Mouse (Mus musculus): ENCODE results near the gene Elf1. TPM values are rescaled to one million over a fixed set of nuclear protein-coding genes. Genes with fewer than 3 reads are reported as not detected.

Gene Elf1
- polyA plus RNA-seq, 1 experiment from 2014 or later, result 18.5 TPM

DNA sequence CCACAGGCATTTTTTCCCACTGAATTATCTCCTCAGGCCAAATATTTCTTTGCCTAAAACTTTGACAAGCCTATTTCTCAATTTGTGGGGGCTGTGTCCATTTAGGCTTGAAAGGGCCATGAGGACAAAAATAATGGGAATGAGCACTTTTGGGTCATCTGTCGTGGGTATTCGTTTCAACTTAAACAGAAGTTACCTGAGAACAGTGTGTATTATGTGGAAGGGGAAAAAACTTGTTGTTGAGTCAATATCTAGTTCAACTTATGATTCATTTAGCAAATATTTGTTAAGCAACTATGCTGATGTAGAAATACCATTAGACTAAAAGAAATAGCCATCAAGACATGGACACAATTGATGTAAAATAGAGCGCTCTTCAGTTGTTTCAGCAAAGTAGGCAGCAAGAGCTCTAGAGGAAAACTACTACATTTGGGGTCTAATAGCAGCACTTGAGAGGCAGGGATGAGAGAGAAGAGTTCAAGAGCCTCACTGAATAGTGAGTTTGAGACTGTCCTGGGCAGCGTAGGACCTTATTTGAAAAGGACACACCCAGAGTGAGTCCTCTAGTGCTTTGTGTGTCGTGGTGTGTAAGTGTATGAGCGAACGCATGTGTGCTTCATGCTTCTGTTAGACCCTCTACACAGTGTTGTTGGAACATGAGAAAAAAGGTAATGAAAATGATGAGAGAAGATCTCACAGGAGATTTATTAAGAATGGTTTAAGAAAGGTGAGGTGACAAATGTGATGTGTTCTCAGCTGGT is 23.4 kb downstream of the Elf1 start:
- H3K9ac ChIP-seq (ENCODE audit: low read depth, low read length), result no peak overlapping the region
- H3K27ac ChIP-seq (ENCODE audit: low read depth, low read length), result no peak overlapping the region
- no peaks in the 10 kb centered on the region for H3K4me1 ChIP-seq (ENCODE audit: control insufficient read depth, insufficient read depth, low read length)
- no peak overlapping the region for H3K4me2 ChIP-seq (replicated peaks; ENCODE audit: low read depth, low read length)
- H3K9me3 ChIP-seq (ENCODE audit: control insufficient read depth, low read length), result no peaks in the 10 kb centered on the region; the same call in 1 of the 2 replicates
- WGBS, result 90% methylated on average over 7 of the region's 7 CpGs
- no peaks in the 10 kb centered on the region for H3K27me3 ChIP-seq (ENCODE audit: control insufficient read depth, insufficient read depth, low read length)
- no peak for ATAC-seq (ENCODE audit: low FRiP score, low TSS enrichment)
- no peak overlapping the region for H3K4me3 ChIP-seq (ENCODE audit: low read length)
- no peaks in the 10 kb centered on the region for H3K36me3 ChIP-seq (ENCODE audit: control insufficient read depth, insufficient read depth, low read length)

DNA sequence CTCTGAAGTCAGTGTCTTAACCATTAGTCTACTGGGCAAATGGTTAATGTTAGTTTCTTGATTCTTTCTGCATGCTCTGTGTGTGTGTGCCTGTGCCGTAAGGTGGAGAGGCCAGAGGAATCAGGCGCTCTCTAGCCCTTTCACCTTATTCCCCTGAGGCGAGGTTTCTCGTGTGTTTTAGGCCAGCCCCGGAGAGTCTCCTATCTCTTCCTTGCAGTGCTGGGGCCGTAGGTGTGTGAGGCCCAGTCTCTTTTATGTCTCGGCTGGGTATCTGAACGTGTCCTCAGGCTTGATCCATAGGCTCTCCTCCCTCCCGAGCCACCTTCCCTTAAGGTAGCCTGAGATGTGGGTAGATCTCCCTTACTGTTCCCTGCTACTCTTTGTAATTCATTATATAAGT is 25.2 kb downstream of the Elf1 start:
- Histone ChIP-seq H3K9ac (ENCODE audit: low read depth, low read length) (no peak overlapping the region), H3K9me3 (ENCODE audit: control insufficient read depth, low read length) (no peaks in the 10 kb centered on the region; the same call in 1 of the 2 replicates), H3K4me3 (ENCODE audit: low read length) (no peak overlapping the region), H3K4me1 (ENCODE audit: control insufficient read depth, insufficient read depth, low read length) (no peaks in the 10 kb centered on the region), H3K27ac (ENCODE audit: low read depth, low read length) (no peak overlapping the region), H3K4me2 (replicated peaks; ENCODE audit: low read depth, low read length) (no peak overlapping the region), H3K27me3 (ENCODE audit: control insufficient read depth, insufficient read depth, low read length) (no peaks in the 10 kb centered on the region), H3K36me3 (ENCODE audit: control insufficient read depth, insufficient read depth, low read length) (no peaks in the 10 kb centered on the region)
- ATAC-seq (ENCODE audit: low FRiP score, low TSS enrichment), result no peak
- 67% methylated on average over 9 of the region's 9 CpGs for WGBS

DNA sequence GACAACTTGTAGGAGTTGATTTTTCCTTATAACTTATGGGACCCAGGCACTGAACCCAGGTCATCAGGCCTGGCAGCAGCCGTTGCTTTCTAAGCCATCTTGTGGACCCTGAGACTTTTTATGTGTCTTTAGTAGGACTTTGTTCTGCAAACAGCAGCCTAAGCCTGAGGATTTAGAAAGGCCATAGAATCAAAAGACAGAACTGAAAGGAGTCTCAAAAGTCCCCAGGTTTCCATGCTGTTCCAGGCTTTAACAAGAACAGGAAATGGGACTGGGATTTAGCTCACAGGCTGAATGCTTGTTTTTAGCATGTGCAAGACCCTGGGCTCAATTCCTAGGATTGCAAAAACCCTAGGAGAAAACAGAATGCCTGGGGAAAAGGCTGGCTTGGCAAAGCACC is 26.9 kb downstream of the Elf1 start:
- H3K4me3 ChIP-seq (ENCODE audit: low read length), result no peak overlapping the region
- no peak overlapping the region for H3K9ac ChIP-seq (ENCODE audit: low read depth, low read length)
- no peaks in the 10 kb centered on the region for H3K4me1 ChIP-seq (ENCODE audit: control insufficient read depth, insufficient read depth, low read length)
- 69% methylated on average over 1 of the region's 1 CpGs for WGBS
- no peaks in the 10 kb centered on the region for H3K27me3 ChIP-seq (ENCODE audit: control insufficient read depth, insufficient read depth, low read length)
- H3K36me3 ChIP-seq (ENCODE audit: control insufficient read depth, insufficient read depth, low read length), result no peaks in the 10 kb centered on the region
- no peaks in the 10 kb centered on the region for H3K9me3 ChIP-seq (ENCODE audit: control insufficient read depth, low read length)
- H3K27ac ChIP-seq (ENCODE audit: low read depth, low read length), result no peak overlapping the region
- ATAC-seq (ENCODE audit: low FRiP score, low TSS enrichment), result no peak
- no peak overlapping the region for H3K4me2 ChIP-seq (replicated peaks; ENCODE audit: low read depth, low read length)

DNA sequence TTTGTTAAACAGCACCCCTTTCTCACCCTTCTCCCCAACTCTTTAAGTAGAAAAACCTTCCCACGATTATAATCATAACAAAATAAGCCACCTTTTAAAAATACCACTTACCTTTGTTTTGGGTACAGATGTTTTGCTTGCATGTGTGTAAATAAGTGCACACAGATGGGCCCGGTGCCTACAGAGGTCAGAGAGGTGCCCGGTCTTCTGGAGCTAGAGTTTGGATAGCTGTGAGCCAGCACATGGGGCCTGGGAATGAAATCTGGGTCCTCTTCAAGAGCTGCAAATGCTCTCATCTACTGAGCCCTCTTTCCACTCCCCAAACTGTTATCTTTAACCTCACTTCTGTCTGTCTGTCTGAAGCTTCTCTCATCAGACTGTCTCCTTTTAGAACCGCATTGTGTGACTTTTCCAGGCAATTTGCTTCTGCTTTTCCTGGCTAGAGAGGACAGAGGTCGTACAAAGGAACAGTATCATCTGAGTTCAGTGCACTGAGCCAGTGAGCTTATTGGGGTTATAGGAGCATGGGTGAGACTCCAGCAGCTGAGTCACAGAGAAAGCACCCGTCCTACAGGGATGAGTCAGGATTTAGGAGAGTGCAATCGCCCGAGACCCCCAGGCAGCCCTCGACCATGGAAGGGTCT is 27.8 kb downstream of the Elf1 start:
- Histone ChIP-seq H3K27me3 (ENCODE audit: control insufficient read depth, insufficient read depth, low read length) (no peaks in the 10 kb centered on the region), H3K36me3 (ENCODE audit: control insufficient read depth, insufficient read depth, low read length) (no peaks in the 10 kb centered on the region), H3K9me3 (ENCODE audit: control insufficient read depth, low read length) (no peaks in the 10 kb centered on the region), H3K9ac (ENCODE audit: low read depth, low read length) (no peak overlapping the region), H3K4me1 (ENCODE audit: control insufficient read depth, insufficient read depth, low read length) (no peaks in the 10 kb centered on the region), H3K4me3 (ENCODE audit: low read length) (no peak overlapping the region), H3K4me2 (replicated peaks; ENCODE audit: low read depth, low read length) (no peak overlapping the region), H3K27ac (ENCODE audit: low read depth, low read length) (no peak overlapping the region)
- ATAC-seq (ENCODE audit: low FRiP score, low TSS enrichment), result no peak
- WGBS, result 75% methylated on average over 9 of the region's 9 CpGs

DNA sequence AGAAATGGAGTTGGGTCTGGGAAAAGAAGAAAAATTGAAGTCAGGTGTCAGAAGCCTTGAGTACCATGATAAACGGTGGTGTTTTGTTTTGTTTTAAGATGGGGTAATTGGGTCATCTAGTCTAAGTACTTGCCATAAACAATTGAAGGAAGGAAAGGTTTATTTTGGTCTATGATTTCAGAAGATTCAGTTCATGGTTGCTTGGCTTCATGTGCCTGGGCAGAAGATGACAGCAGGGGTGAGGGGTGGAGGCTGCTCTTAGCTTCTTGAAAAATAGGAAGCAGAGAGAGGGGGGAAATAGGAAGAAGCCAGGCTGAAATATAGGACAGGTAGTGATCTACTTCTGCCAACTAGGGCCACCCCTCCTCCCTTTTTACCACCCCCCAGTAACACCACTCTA is 30.5 kb downstream of the Elf1 start:
- Histone ChIP-seq H3K4me2 (replicated peaks; ENCODE audit: low read depth, low read length) (no peak overlapping the region), H3K36me3 (ENCODE audit: control insufficient read depth, insufficient read depth, low read length) (no peaks in the 10 kb centered on the region), H3K27ac (ENCODE audit: low read depth, low read length) (no peak overlapping the region), H3K4me3 (ENCODE audit: low read length) (no peak overlapping the region), H3K9ac (ENCODE audit: low read depth, low read length) (no peak overlapping the region), H3K9me3 (ENCODE audit: control insufficient read depth, low read length) (no peaks in the 10 kb centered on the region), H3K4me1 (ENCODE audit: control insufficient read depth, insufficient read depth, low read length) (no peaks in the 10 kb centered on the region), H3K27me3 (ENCODE audit: control insufficient read depth, insufficient read depth, low read length) (no peaks in the 10 kb centered on the region)
- no peak for ATAC-seq (ENCODE audit: low FRiP score, low TSS enrichment)
- WGBS, result 73% methylated on average over 1 of the region's 1 CpGs

DNA sequence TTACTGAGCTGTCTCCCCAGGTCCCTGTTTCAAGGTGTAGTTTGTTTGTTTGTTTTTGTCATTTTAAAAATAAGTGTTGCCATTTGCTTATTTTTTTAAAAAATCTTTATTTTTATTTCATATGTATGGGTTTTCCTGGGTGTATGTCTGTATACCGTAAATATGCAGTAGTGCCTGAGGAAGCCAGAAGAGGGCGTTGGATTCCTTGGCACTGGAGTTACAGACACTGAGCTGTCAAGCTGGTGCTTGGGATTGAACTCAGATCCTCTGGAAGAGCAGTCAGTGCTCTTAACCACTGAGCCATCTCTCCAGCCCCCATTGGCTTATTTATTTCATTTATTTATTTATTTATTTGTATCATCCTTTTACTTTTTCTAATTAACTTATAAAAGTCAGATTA is 33.0 kb downstream of the Elf1 start:
- Histone ChIP-seq H3K9ac (ENCODE audit: low read depth, low read length) (no peak overlapping the region), H3K4me3 (ENCODE audit: low read length) (no peak overlapping the region), H3K27ac (ENCODE audit: low read depth, low read length) (no peak overlapping the region), H3K4me1 (ENCODE audit: control insufficient read depth, insufficient read depth, low read length) (no peaks in the 10 kb centered on the region), H3K27me3 (ENCODE audit: control insufficient read depth, insufficient read depth, low read length) (no peaks in the 10 kb centered on the region), H3K9me3 (ENCODE audit: control insufficient read depth, low read length) (no peaks in the 10 kb centered on the region), H3K36me3 (ENCODE audit: control insufficient read depth, insufficient read depth, low read length) (no peaks in the 10 kb centered on the region), H3K4me2 (replicated peaks; ENCODE audit: low read depth, low read length) (no peak overlapping the region)
- no peak for ATAC-seq (ENCODE audit: low FRiP score, low TSS enrichment)
- WGBS, result 83% methylated on average over 2 of the region's 2 CpGs

DNA sequence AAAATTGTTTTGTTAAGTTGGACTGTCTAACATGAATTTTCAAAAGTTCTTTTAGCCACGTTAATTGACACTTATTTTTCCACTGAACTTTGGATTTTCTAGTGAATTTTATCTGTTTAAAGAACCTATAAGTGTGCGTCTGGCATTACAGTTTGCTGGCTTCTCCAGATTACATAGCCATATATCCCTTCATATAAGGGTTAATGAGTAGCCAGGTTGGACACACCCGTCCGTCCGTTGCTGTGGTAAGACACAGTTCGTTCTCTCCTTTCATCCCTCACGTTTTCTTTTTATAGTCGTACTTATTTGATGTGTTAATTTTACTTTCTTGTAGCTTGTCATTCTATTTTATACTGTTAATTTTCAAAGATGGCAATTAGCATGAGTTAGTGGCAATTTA is 34.1 kb downstream of the Elf1 start:
- H3K4me3 ChIP-seq (ENCODE audit: low read length), result no peak overlapping the region
- no peaks in the 10 kb centered on the region for H3K4me1 ChIP-seq (ENCODE audit: control insufficient read depth, insufficient read depth, low read length)
- H3K9ac ChIP-seq (ENCODE audit: low read depth, low read length), result no peak overlapping the region
- no peak overlapping the region for H3K27ac ChIP-seq (ENCODE audit: low read depth, low read length)
- H3K4me2 ChIP-seq (replicated peaks; ENCODE audit: low read depth, low read length), result no peak overlapping the region
- H3K27me3 ChIP-seq (ENCODE audit: control insufficient read depth, insufficient read depth, low read length), result no peaks in the 10 kb centered on the region
- H3K9me3 ChIP-seq (ENCODE audit: control insufficient read depth, low read length), result no peaks in the 10 kb centered on the region
- 76% methylated on average over 8 of the region's 8 CpGs for WGBS
- no peaks in the 10 kb centered on the region for H3K36me3 ChIP-seq (ENCODE audit: control insufficient read depth, insufficient read depth, low read length)
- ATAC-seq (ENCODE audit: low FRiP score, low TSS enrichment), result no peak

DNA sequence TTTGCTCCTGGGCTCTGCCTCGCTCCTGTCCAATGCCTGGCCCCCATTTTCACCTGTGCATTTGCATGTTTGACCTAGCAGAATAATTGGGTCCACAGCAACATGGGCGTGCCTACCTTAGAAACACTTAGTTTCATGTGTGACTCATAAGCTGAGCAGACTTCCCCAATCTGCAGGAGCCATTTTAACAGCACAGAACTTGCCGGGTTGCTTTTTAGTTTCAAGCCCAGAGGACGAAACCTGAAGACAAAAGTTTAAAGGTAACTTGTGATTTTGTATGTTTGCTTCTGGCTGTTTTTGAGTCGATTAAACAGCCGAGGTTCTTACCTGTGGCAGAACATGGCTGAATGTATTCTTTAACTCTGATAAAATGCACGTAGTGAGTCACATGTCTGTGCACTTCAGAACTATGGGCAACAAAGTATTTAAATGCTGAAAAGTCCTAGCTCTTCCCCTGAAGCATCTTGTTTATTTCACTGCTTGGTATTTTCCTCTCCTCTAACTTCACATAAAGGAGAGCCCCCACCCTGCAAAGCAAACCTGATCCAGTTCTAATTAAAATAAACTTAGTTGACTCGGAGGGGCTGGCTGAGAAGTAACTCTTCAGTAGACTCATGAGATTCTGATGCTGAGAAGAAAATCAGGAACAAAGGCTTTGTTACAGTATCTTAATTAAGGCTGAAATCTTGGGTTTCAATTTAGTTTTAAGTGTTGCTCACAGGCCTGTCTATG is 34.7 kb downstream of the Elf1 start:
- Histone ChIP-seq H3K9me3 (ENCODE audit: control insufficient read depth, low read length) (no peaks in the 10 kb centered on the region), H3K27ac (ENCODE audit: low read depth, low read length) (peak overlapping the region; percentile 25; the same call in 1 of the 2 replicates), H3K4me1 (ENCODE audit: control insufficient read depth, insufficient read depth, low read length) (no peaks in the 10 kb centered on the region), H3K4me2 (replicated peaks; ENCODE audit: low read depth, low read length) (peak overlapping the region; percentile 9; the same call in 1 of the 2 replicates), H3K36me3 (ENCODE audit: control insufficient read depth, insufficient read depth, low read length) (no peaks in the 10 kb centered on the region), H3K9ac (ENCODE audit: low read depth, low read length) (no peak overlapping the region), H3K4me3 (ENCODE audit: low read length) (peak overlapping the region; percentile 16; the same call in 1 of the 2 replicates), H3K27me3 (ENCODE audit: control insufficient read depth, insufficient read depth, low read length) (no peaks in the 10 kb centered on the region)
- WGBS, result 67% methylated on average over 8 of the region's 8 CpGs
- ATAC-seq (ENCODE audit: low FRiP score, low TSS enrichment), result peak; percentile 68; the same call in 1 of the 2 replicates

DNA sequence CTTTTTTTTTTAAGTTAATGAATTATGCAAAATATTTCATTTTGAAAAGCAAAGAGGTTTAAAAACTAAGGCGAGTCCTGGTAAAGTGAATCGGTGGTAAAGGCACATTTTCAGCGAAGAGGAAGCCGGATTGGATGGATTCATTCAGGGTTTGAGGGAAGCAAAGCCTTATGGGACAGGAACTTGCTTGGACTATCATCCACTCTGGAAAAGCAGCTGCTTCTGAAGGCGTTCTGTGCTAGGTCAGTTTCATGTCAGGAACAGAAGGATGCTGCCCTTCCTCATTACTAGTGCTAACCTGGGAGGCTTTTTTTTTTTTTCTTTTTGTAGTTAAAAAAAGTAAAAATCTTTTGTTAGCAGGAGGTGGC is 35.2 kb downstream of the Elf1 start:
- 72% methylated on average over 5 of the region's 5 CpGs for WGBS
- H3K36me3 ChIP-seq (ENCODE audit: control insufficient read depth, insufficient read depth, low read length), result no peaks in the 10 kb centered on the region
- H3K27ac ChIP-seq (ENCODE audit: low read depth, low read length), result no peak overlapping the region
- H3K27me3 ChIP-seq (ENCODE audit: control insufficient read depth, insufficient read depth, low read length), result no peaks in the 10 kb centered on the region
- no peaks in the 10 kb centered on the region for H3K4me1 ChIP-seq (ENCODE audit: control insufficient read depth, insufficient read depth, low read length)
- H3K9ac ChIP-seq (ENCODE audit: low read depth, low read length), result no peak overlapping the region
- no peaks in the 10 kb centered on the region for H3K9me3 ChIP-seq (ENCODE audit: control insufficient read depth, low read length)
- ATAC-seq (ENCODE audit: low FRiP score, low TSS enrichment), result no peak
- peak overlapping the region; percentile 9; the same call in 1 of the 2 replicates for H3K4me2 ChIP-seq (replicated peaks; ENCODE audit: low read depth, low read length)
- 0 out of 2 replicates have a peak overlapping the region, but pooled peaks have one; percentile 16 for H3K4me3 ChIP-seq (ENCODE audit: low read length)
